Mouse (Mus musculus) left cerebral cortex, postnatal 4 days (tissue): ENCODE results near the gene Nop58. TPM values are rescaled to one million over a fixed set of nuclear protein-coding genes. Genes with fewer than 3 reads are reported as not detected.
A peak's percentile ranks its signal among the peaks of the same experiment; 100 is the strongest.
"Not testable (repeated sequence)": the region's sequence is repeated elsewhere in the genome, so short reads cannot be mapped to it uniquely, and the experiment has no call there.

Experiments used
- DNase-seq: peaks from one replicate; pipeline ENCODE4 v3.0.0-alpha.2; 2022
- intact Hi-C: fragments of 180-260 bp; cut with DNase I; formaldehyde crosslinking; loops from one replicate; pipeline ENCODE4 v1.15.1; 2025
- total RNA-seq, 2 experiments: library from RNA; stranded (reverse); gene quantifications; 2 replicates each; pipeline ENCODE4 v1.2.3; 2021

Nop58 gene
- total RNA-seq = 100 to 1,000 TPM in 1 of 2 experiments, 10 to 100 TPM in 1; 96.8 to 112 TPM

- DNase-seq = peak; percentile 86
- intact Hi-C loops = no loop called here
These were observed at the start of gene Nop58 for GRCm38 (mm10) chr1:59684819-59685755. TSS of gene Nop58 (plus strand) at chr1:59684971.

- no peak for DNase-seq
- intact Hi-C loops = no loop called here
These were observed 48.4 kb upstream of the Nop58 start for GRCm38 (mm10) chr1:59636349-59636748.

GRCm38 (mm10) chr1:59638371-59638770 lies 46.4 kb upstream of the Nop58 start:
- intact Hi-C loops = no loop called here
- no peak for DNase-seq

- DNase-seq = no peak
- intact Hi-C loops = no loop called here
These were observed 42.3 kb upstream of the Nop58 start for GRCm38 (mm10) chr1:59642488-59642887.

- DNase-seq, intact Hi-C loops: not testable (repeated sequence)
These were observed 38.3 kb upstream of the Nop58 start for GRCm38 (mm10) chr1:59646502-59646901.

GRCm38 (mm10) chr1:59651201-59651819 lies 33.5 kb upstream of the Nop58 start:
- intact Hi-C loops = no loop called here
- DNase-seq = no peak

GRCm38 (mm10) chr1:59653243-59653911 lies 31.4 kb upstream of the Nop58 start:
- no peak for DNase-seq
- intact Hi-C loops = no loop called here

GRCm38 (mm10) chr1:59656244-59657171 lies 28.3 kb upstream of the Nop58 start:
- DNase-seq = no peak
- intact Hi-C loops = no loop called here

- intact Hi-C loops = no loop called here
- no peak for DNase-seq
These were observed 21.2 kb upstream of the Nop58 start for GRCm38 (mm10) chr1:59663456-59664135.

- intact Hi-C loops = no loop called here
- DNase-seq = no peak
These were observed 15.9 kb upstream of the Nop58 start for GRCm38 (mm10) chr1:59668871-59669270.

GRCm38 (mm10) chr1:59669962-59670630 lies 14.7 kb upstream of the Nop58 start:
- peak; percentile 16 for DNase-seq
- intact Hi-C loops = no loop called here

- DNase-seq = peak; percentile 87
- intact Hi-C loops = no loop called here
These were observed 14.1 kb upstream of the Nop58 start, which contains the start of gene Sumo1 for GRCm38 (mm10) chr1:59670641-59671168. TSS of gene Sumo1 (minus strand) at chr1:59670834.

- DNase-seq = no peak
- intact Hi-C loops = no loop called here
These were observed 11.1 kb upstream of the Nop58 start for GRCm38 (mm10) chr1:59673661-59674060.

GRCm38 (mm10) chr1:59683926-59684818 lies 599 bp upstream of the Nop58 start:
- no peak for DNase-seq
- intact Hi-C loops = no loop called here

GRCm38 (mm10) chr1:59687493-59687892 lies 2.7 kb downstream of the Nop58 start:
- intact Hi-C loops = no loop called here
- DNase-seq = no peak

- intact Hi-C loops = no loop called here
- no peak for DNase-seq
These were observed 5.7 kb downstream of the Nop58 start for GRCm38 (mm10) chr1:59690467-59690866.

- DNase-seq = no peak
- intact Hi-C loops = no loop called here
These were observed 13.0 kb downstream of the Nop58 start for GRCm38 (mm10) chr1:59697751-59698150.

- intact Hi-C loops = no loop called here
- DNase-seq = no peak
These were observed 13.4 kb downstream of the Nop58 start for GRCm38 (mm10) chr1:59698207-59698606.
